Mouse (Mus musculus) embryo, embryonic 11 days (tissue): Measurements from ENCODE around the gene Cops7b.
"Not testable (repeated sequence)": the region's sequence is repeated elsewhere in the genome, so short reads cannot be mapped to it uniquely, and the experiment has no call there.

Experiments
- DNase-seq: peaks from one replicate; pipeline ENCODE4 v3.0.0-alpha.2; 2015

The Cops7b gene

GRCm38 (mm10) chr1:86582451-86583096 is at the start of gene Cops7b, which contains the start of gene Pde6d:
Gene Cops7b, plus strand, starts transcription at chr1:86582904.
Gene Pde6d, minus strand, starts transcription at chr1:86582629.
- peak; percentile 97 for DNase-seq

- no peak for DNase-seq
Observed at GRCm38 (mm10) chr1:86533411-86534130, 49.1 kb upstream of the Cops7b start.

- DNase-seq, result no peak
Observed at GRCm38 (mm10) chr1:86538383-86538782, 44.3 kb upstream of the Cops7b start.

- not testable (repeated sequence) for DNase-seq
Observed at GRCm38 (mm10) chr1:86539583-86539982, 43.1 kb upstream of the Cops7b start.

GRCm38 (mm10) chr1:86542584-86542983 is 40.1 kb upstream of the Cops7b start:
- no peak for DNase-seq

- no peak for DNase-seq
Observed at GRCm38 (mm10) chr1:86546797-86547196, 35.9 kb upstream of the Cops7b start.

GRCm38 (mm10) chr1:86551299-86551698 is 31.4 kb upstream of the Cops7b start:
- no peak for DNase-seq

- no peak for DNase-seq
Observed at GRCm38 (mm10) chr1:86551877-86552276, 30.8 kb upstream of the Cops7b start.

- DNase-seq, result no peak
Observed at GRCm38 (mm10) chr1:86555665-86556064, 27.0 kb upstream of the Cops7b start.

GRCm38 (mm10) chr1:86557872-86558271 is 24.8 kb upstream of the Cops7b start:
- DNase-seq, result no peak

GRCm38 (mm10) chr1:86559232-86559631 is 23.5 kb upstream of the Cops7b start:
- no peak for DNase-seq

GRCm38 (mm10) chr1:86562663-86563062 is 20.0 kb upstream of the Cops7b start:
- DNase-seq, result no peak

- no peak for DNase-seq
Observed at GRCm38 (mm10) chr1:86568409-86568808, 14.3 kb upstream of the Cops7b start.

GRCm38 (mm10) chr1:86569292-86569860 is 13.3 kb upstream of the Cops7b start:
- no peak for DNase-seq

GRCm38 (mm10) chr1:86571381-86571780 is 11.3 kb upstream of the Cops7b start:
- no peak for DNase-seq

- DNase-seq, result no peak
Observed at GRCm38 (mm10) chr1:86571941-86572340, 10.8 kb upstream of the Cops7b start.

- no peak for DNase-seq
Observed at GRCm38 (mm10) chr1:86580426-86580825, 2.3 kb upstream of the Cops7b start.

- peak; percentile 49 for DNase-seq
Observed at GRCm38 (mm10) chr1:86581692-86582450, 833 bp upstream of the Cops7b start.

GRCm38 (mm10) chr1:86583709-86584108 is 1.0 kb downstream of the Cops7b start:
- no peak for DNase-seq

GRCm38 (mm10) chr1:86586992-86587391 is 4.3 kb downstream of the Cops7b start:
- peak; percentile 88 for DNase-seq

GRCm38 (mm10) chr1:86594539-86594938 is 11.8 kb downstream of the Cops7b start:
- DNase-seq, result no peak

- DNase-seq, result no peak
Observed at GRCm38 (mm10) chr1:86595315-86595714, 12.6 kb downstream of the Cops7b start.

- DNase-seq, result no peak
Observed at GRCm38 (mm10) chr1:86596512-86596911, 13.8 kb downstream of the Cops7b start.
